Mouse (Mus musculus) bone marrow macrophage, adult 2 months (primary cell): ENCODE measurements around the gene Wdr20.

Experiments used
- CTCF ChIP-seq: IDR thresholded peaks from 2 replicates; pipeline ENCODE4 v1.5.1; 2012; ENCODE audit warnings: low read depth, mild to moderate bottlenecking, low read length, moderate library complexity
- POLR2A ChIP-seq: IDR thresholded peaks from 2 replicates; pipeline ENCODE4 v1.6.1; 2012; ENCODE audit warnings: mild to moderate bottlenecking, low read depth, low read length, borderline replicate concordance

DNA sequence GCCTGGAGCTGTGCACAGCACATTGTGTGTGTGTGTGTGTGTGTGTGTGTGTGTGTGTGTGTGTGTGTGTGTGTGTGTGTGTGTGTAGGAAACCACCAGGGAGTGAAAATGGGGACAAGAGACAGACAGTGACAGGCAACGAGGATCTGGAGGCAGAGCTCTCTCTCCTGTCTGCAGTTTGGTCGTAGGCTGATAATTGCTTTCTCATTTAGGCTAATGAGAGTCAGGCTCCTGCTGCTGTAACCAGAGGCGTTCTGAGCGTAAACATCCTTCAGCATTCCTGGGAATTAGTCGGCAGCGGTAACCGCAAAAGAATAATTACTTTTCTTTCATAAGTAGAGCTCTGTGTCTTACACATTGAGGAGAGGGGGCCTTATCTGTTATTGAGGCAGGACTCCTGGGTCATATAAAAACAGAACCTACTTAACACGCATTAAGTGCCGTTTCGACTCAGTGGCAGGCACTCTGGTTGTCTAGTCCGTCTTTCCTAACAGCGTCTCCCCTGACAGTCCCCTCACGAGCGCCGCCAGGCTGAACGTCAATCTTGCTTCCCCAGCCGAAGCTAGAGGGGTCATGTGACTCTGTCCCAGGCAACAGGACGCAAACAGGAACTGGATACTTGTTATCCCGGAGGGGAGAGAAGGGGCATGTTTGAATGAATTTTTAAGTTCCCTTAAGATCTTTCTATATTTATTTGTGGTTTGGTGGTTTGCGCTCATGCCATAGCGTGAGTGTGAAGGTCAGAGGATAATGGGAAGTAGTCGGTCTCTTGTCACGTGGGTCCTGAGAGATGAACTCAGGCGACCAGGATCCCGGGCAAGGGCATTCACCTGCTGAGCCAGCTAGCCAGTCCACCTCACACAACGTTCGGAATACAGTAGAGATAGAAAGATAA lies 31.2 kb upstream of the Wdr20 start:
- TF ChIP-seq CTCF: no peak
- no peak for TF ChIP-seq POLR2A
